Mouse (Mus musculus): Measurements from ENCODE around the gene Gon4l. TPM values are rescaled to one million over a fixed set of nuclear protein-coding genes. Genes with fewer than 3 reads are reported as not detected.

The Gon4l gene
- total RNA-seq, 1 experiment from 2014 or later: 16.2 TPM

- no peak for ATAC-seq (replicated peaks; ENCODE audit: insufficient number of reproducible peaks, low FRiP score, low TSS enrichment, poor library complexity, severe bottlenecking)
Observed at GRCm38 (mm10) chr3:88905741-88906140, 70.7 kb downstream of the Gon4l start.

- no peak for ATAC-seq (replicated peaks; ENCODE audit: insufficient number of reproducible peaks, low FRiP score, low TSS enrichment, poor library complexity, severe bottlenecking)
Observed at GRCm38 (mm10) chr3:88906393-88907159, 71.5 kb downstream of the Gon4l start.

- ATAC-seq (replicated peaks; ENCODE audit: insufficient number of reproducible peaks, low FRiP score, low TSS enrichment, poor library complexity, severe bottlenecking): no peak
Observed at GRCm38 (mm10) chr3:88912585-88912984, 77.6 kb downstream of the Gon4l start.

- peak; percentile 95 for ATAC-seq (replicated peaks; ENCODE audit: insufficient number of reproducible peaks, low FRiP score, low TSS enrichment, poor library complexity, severe bottlenecking)
Observed at GRCm38 (mm10) chr3:88913511-88914383, 78.7 kb downstream of the Gon4l start, which contains the start of gene Msto1. Gene Msto1 (minus strand): TSS chr3:88913999.

- ATAC-seq (replicated peaks; ENCODE audit: insufficient number of reproducible peaks, low FRiP score, low TSS enrichment, poor library complexity, severe bottlenecking): no peak
Observed at GRCm38 (mm10) chr3:88914384-88914810, 79.4 kb downstream of the Gon4l start.

- no peak for ATAC-seq (replicated peaks; ENCODE audit: insufficient number of reproducible peaks, low FRiP score, low TSS enrichment, poor library complexity, severe bottlenecking)
Observed at GRCm38 (mm10) chr3:88918981-88919380, 84.0 kb downstream of the Gon4l start.

- no peak for ATAC-seq (replicated peaks; ENCODE audit: insufficient number of reproducible peaks, low FRiP score, low TSS enrichment, poor library complexity, severe bottlenecking)
Observed at GRCm38 (mm10) chr3:88921411-88921810, 86.4 kb downstream of the Gon4l start.

GRCm38 (mm10) chr3:88923989-88924591, 89.1 kb downstream of the Gon4l start:
- no peak for ATAC-seq (replicated peaks; ENCODE audit: insufficient number of reproducible peaks, low FRiP score, low TSS enrichment, poor library complexity, severe bottlenecking)

- no peak for ATAC-seq (replicated peaks; ENCODE audit: insufficient number of reproducible peaks, low FRiP score, low TSS enrichment, poor library complexity, severe bottlenecking)
Observed at GRCm38 (mm10) chr3:88925651-88926050, 90.6 kb downstream of the Gon4l start.

- ATAC-seq (replicated peaks; ENCODE audit: insufficient number of reproducible peaks, low FRiP score, low TSS enrichment, poor library complexity, severe bottlenecking): no peak
Observed at GRCm38 (mm10) chr3:88929501-88929900, 94.5 kb downstream of the Gon4l start.

GRCm38 (mm10) chr3:88939071-88939470, 104.0 kb downstream of the Gon4l start:
- ATAC-seq (replicated peaks; ENCODE audit: insufficient number of reproducible peaks, low FRiP score, low TSS enrichment, poor library complexity, severe bottlenecking): no peak

- ATAC-seq (replicated peaks; ENCODE audit: insufficient number of reproducible peaks, low FRiP score, low TSS enrichment, poor library complexity, severe bottlenecking): peak; percentile 82
Observed at GRCm38 (mm10) chr3:88939749-88940148, 104.7 kb downstream of the Gon4l start.

- no peak for ATAC-seq (replicated peaks; ENCODE audit: insufficient number of reproducible peaks, low FRiP score, low TSS enrichment, poor library complexity, severe bottlenecking)
Observed at GRCm38 (mm10) chr3:88942316-88942880, 107.4 kb downstream of the Gon4l start.

- no peak for ATAC-seq (replicated peaks; ENCODE audit: insufficient number of reproducible peaks, low FRiP score, low TSS enrichment, poor library complexity, severe bottlenecking)
Observed at GRCm38 (mm10) chr3:88944109-88944508, 109.1 kb downstream of the Gon4l start.

- peak; percentile 73 for ATAC-seq (replicated peaks; ENCODE audit: insufficient number of reproducible peaks, low FRiP score, low TSS enrichment, poor library complexity, severe bottlenecking)
Observed at GRCm38 (mm10) chr3:88949786-88950575, 115.0 kb downstream of the Gon4l start.

GRCm38 (mm10) chr3:88950576-88951326, 115.7 kb downstream of the Gon4l start, which contains the start of the genes Ash1l and Dap3:
Gene Ash1l (plus strand): TSS chr3:88950622.
Gene Dap3 (minus strand): TSS chr3:88951181.
- ATAC-seq (replicated peaks; ENCODE audit: insufficient number of reproducible peaks, low FRiP score, low TSS enrichment, poor library complexity, severe bottlenecking): peak; percentile 84

- no peak for ATAC-seq (replicated peaks; ENCODE audit: insufficient number of reproducible peaks, low FRiP score, low TSS enrichment, poor library complexity, severe bottlenecking)
Observed at GRCm38 (mm10) chr3:88951327-88951800, 116.3 kb downstream of the Gon4l start.
